Mouse (Mus musculus): ENCODE results near the gene Rrnad1.

DNA sequence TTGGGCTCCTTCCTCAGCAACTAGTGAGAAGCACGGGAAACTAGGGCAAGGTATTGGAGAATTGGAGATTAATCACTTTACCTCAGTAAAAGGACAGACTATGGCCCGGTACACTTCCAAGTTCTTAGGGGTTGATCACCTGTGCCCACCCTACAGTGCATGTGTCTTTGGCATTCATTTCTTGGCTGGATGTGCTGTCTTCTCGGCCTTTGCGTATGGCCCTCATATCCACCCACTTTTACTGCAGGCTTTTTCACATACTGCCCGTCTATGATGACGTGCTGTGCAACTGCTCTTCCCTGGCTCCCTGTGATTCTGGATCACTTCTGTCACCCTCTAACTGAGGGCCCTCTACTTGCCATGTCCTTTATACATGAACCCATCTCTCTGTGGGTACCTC is 44.1 kb downstream of the Rrnad1 start:
- no peak for TF ChIP-seq GATA1 (IDR thresholded peaks at IDR 0.05; ENCODE audit: borderline replicate concordance, low read length)
- TF ChIP-seq GATA2 (IDR thresholded peaks at IDR 0.05; ENCODE audit: borderline replicate concordance, low read depth, low read length): no peak

Measured in G1E (cell line).